Comparison of ENCODE assay signal across 3 mouse cellular contexts in the genomic region with DNA sequence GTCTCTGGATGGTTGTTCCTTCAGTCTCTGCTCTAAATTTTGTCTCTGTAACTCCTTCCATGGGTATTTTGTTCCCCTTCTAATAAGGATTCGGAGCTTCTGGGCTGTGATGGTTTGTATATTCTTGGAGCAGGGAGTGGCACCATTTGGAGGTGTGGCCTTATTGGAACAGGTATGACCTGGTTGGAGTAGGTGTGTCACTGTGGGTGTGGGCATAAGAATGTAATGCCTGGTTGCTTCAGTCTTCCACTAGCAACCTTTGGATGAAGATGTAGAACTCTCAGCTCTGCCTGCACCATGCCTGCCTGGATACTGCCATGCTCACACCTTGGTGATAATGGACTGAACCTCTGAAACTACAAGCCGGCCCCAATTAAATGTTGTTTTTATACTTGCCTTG. TPM values are rescaled to one million over a fixed set of nuclear protein-coding genes. Genes with fewer than 3 reads are reported as not detected.
"Had no signal": no experiment of that assay in that cellular context is flagged by ENCODE, and none has a peak within 500 bp of the region (broad histone marks: within the 10 kb centered on the region; RNA-seq: fewer than 3 reads in every experiment).

No protein-coding gene starts in this region.

RNA-seq across cellular contexts. Expression of gene Npc1l1, which starts 24.7 kb away (rescaled TPM):
- polyA plus RNA-seq: neural tube, embryonic 11.5 days; neural tube, embryonic 12.5 days; neural tube, embryonic 13.5 days had no signal
